Mouse (Mus musculus) E14TG2a.4 (cell line): ENCODE measurements around the gene Nlrp1b.

ENCODE experiments used
- CTCF ChIP-seq: conservative IDR thresholded peaks from 2 replicates; pipeline ENCODE4 v1.5.1; 2014; ENCODE audit warnings: low read length
- POU5F1 ChIP-seq: IDR thresholded peaks from 2 replicates; pipeline ENCODE4 v1.6.1; 2014; ENCODE audit warnings: low read length, borderline replicate concordance

- TF ChIP-seq CTCF (no peak), POU5F1 (no peak)
Measured at GRCm38 (mm10) chr11:71106261-71107021, 124.1 kb downstream of the Nlrp1b start.
